Mouse (Mus musculus) myocyte (in vitro differentiated cells): ENCODE measurements around the gene Igf1r. TPM values are rescaled to one million over a fixed set of nuclear protein-coding genes. Genes with fewer than 3 reads are reported as not detected.

ENCODE experiments used
- H3K27me3 ChIP-seq: one replicate; pipeline ENCODE4 v1.6.1; 2011; ENCODE audit not compliant: control insufficient read depth, insufficient read depth, insufficient read length
- H3K36me3 ChIP-seq: one replicate; pipeline ENCODE4 v1.6.1; 2011; ENCODE audit not compliant: control insufficient read depth, insufficient read depth
- H3K4me2 ChIP-seq: one replicate; pipeline ENCODE4 v1.6.1; 2011; ENCODE audit warnings: low read depth, control low read depth
- H3K4me3 ChIP-seq: one replicate; pipeline ENCODE4 v1.5.1; 2011; ENCODE audit warnings: mild to moderate bottlenecking, control low read depth, moderate library complexity
- H3K79me2 ChIP-seq: one replicate; pipeline ENCODE4 v1.6.1; 2011; ENCODE audit not compliant: control insufficient read depth, insufficient read depth
- H3ac ChIP-seq: one replicate; pipeline ENCODE4 v1.6.1; 2011; ENCODE audit not compliant: control insufficient read depth, insufficient read length
- CEBPB ChIP-seq: IDR thresholded peaks from 2 replicates; pipeline ENCODE4 v1.6.1; 2011; ENCODE audit warnings: mild to moderate bottlenecking, moderate library complexity; ENCODE audit not compliant: poor library complexity, insufficient read depth, severe bottlenecking
- E2F4 ChIP-seq: IDR thresholded peaks from one replicate; pipeline ENCODE4 v1.6.1; 2011; ENCODE audit warnings: mild to moderate bottlenecking, control low read depth, moderate library complexity; ENCODE audit not compliant: insufficient read depth
- MAX ChIP-seq: IDR thresholded peaks from one replicate; pipeline ENCODE4 v1.6.1; 2011; ENCODE audit warnings: low read depth, mild to moderate bottlenecking, control low read depth
- MYOD1 ChIP-seq, 3 experiments: IDR thresholded peaks; one replicate each; pipeline ENCODE4 v1.6.1; 2011; ENCODE audit warnings: control low read depth in 2 of 3, low read depth in 2 of 3, mild to moderate bottlenecking in 2 of 3, moderate library complexity in 1 of 3; ENCODE audit not compliant: insufficient read length in 2 of 3, control insufficient read depth in 1 of 3
- MYOG ChIP-seq, 3 experiments: IDR thresholded peaks; one replicate each; pipeline ENCODE4 v1.6.1; 2011; ENCODE audit warnings: control low read depth in 2 of 3, low read depth in 2 of 3, mild to moderate bottlenecking in 2 of 3; ENCODE audit not compliant: insufficient read length in 2 of 3, control insufficient read depth in 1 of 3, insufficient read depth in 1 of 3
- POLR2A ChIP-seq: IDR thresholded peaks from one replicate; pipeline ENCODE4 v1.6.1; 2011; ENCODE audit warnings: low read depth, mild to moderate bottlenecking, control low read depth, moderate library complexity; ENCODE audit not compliant: insufficient read length
- POLR2AphosphoS2 ChIP-seq: IDR thresholded peaks from one replicate; pipeline ENCODE4 v1.6.1; 2011; ENCODE audit warnings: low read depth, control low read depth; ENCODE audit not compliant: insufficient read length
- REST ChIP-seq: IDR thresholded peaks from one replicate; pipeline ENCODE4 v1.6.1; 2011; ENCODE audit warnings: mild to moderate bottlenecking, control low read depth, moderate library complexity; ENCODE audit not compliant: insufficient read depth, insufficient read length
- SRF ChIP-seq: IDR thresholded peaks from one replicate; pipeline ENCODE4 v1.6.1; 2011; ENCODE audit warnings: low read depth; ENCODE audit not compliant: control insufficient read depth, insufficient read length
- TCF12 ChIP-seq: IDR thresholded peaks from one replicate; pipeline ENCODE4 v1.6.1; 2011; ENCODE audit warnings: mild to moderate bottlenecking, control low read depth; ENCODE audit not compliant: poor library complexity, insufficient read depth, severe bottlenecking
- TCF3 ChIP-seq: IDR thresholded peaks from one replicate; pipeline ENCODE4 v1.6.1; 2011; ENCODE audit warnings: low read depth, control low read depth; ENCODE audit not compliant: insufficient read length
- USF1 ChIP-seq: IDR thresholded peaks from one replicate; pipeline ENCODE4 v1.6.1; 2011; ENCODE audit warnings: low read depth, mild to moderate bottlenecking, control low read depth, moderate library complexity
- polyA plus RNA-seq: library from polyadenylated mRNA; unstranded; fragments of >200 nt; fragmentation: generic; extraction: Trizol; gene quantifications from one replicate; pipeline ENCODE4 v1.2.1, GENCODE M21; 2012; ENCODE audit warnings: missing spikeins

Gene Igf1r
- polyA plus RNA-seq, 1 experiment, result 7.9 TPM

GRCm38 (mm10) chr7:68098098-68098497 is 145.5 kb downstream of the Igf1r start:
- no peak overlapping the region for H3K4me3 ChIP-seq
- H3K79me2 ChIP-seq, result peaks cover 11% of the 10 kb centered on the region
- no peak for TF ChIP-seq SRF
- TF ChIP-seq POLR2A, result no peak
- TF ChIP-seq TCF3, result no peak
- TF ChIP-seq MAX, result no peak
- TF ChIP-seq CEBPB, result no peak
- no peak for TF ChIP-seq MYOD1 (IDR thresholded peaks at IDR 0.05; ENCODE audit: control insufficient read depth in 1 of 3, insufficient read length in 2 of 3, low read depth in 2 of 3)
- no peak for TF ChIP-seq REST
- no peak for TF ChIP-seq E2F4
- TF ChIP-seq USF1, result no peak
- TF ChIP-seq POLR2AphosphoS2, result no peak
- no peak for TF ChIP-seq MYOG (IDR thresholded peaks at IDR 0.05; ENCODE audit: control insufficient read depth in 1 of 3, insufficient read depth in 1 of 3, insufficient read length in 2 of 3, low read depth in 2 of 3)
- TF ChIP-seq TCF12, result no peak
- no peak overlapping the region for H3K4me2 ChIP-seq
- H3K27me3 ChIP-seq, result no peaks in the 10 kb centered on the region
- H3K36me3 ChIP-seq, result no peaks in the 10 kb centered on the region
- H3ac ChIP-seq, result no peak overlapping the region

GRCm38 (mm10) chr7:68100388-68100787 is 147.8 kb downstream of the Igf1r start:
- no peak overlapping the region for H3K4me2 ChIP-seq
- H3K36me3 ChIP-seq, result no peaks in the 10 kb centered on the region

GRCm38 (mm10) chr7:68102456-68103177 is 150.0 kb downstream of the Igf1r start:
- no peaks in the 10 kb centered on the region for H3K36me3 ChIP-seq
- peaks cover 24% of the 10 kb centered on the region for H3K79me2 ChIP-seq
- no peak overlapping the region for H3ac ChIP-seq
- no peaks in the 10 kb centered on the region for H3K27me3 ChIP-seq
- TF ChIP-seq TCF3 (no peak), SRF (no peak), POLR2A (no peak), TCF12 (no peak), MYOD1 (IDR thresholded peaks at IDR 0.05; ENCODE audit: control insufficient read depth in 1 of 3, insufficient read length in 2 of 3, low read depth in 2 of 3) (no peak)
- H3K4me2 ChIP-seq, result no peak overlapping the region
- no peak overlapping the region for H3K4me3 ChIP-seq

More at GRCm38 (mm10) chr7:68100388-68100787, 147.8 kb downstream of the Igf1r start:
- TF ChIP-seq POLR2AphosphoS2 (no peak), USF1 (no peak), MYOD1 (IDR thresholded peaks at IDR 0.05; ENCODE audit: control insufficient read depth in 1 of 3, insufficient read length in 2 of 3, low read depth in 2 of 3) (no peak), MYOG (IDR thresholded peaks at IDR 0.05; ENCODE audit: control insufficient read depth in 1 of 3, insufficient read depth in 1 of 3, insufficient read length in 2 of 3, low read depth in 2 of 3) (no peak), POLR2A (no peak), E2F4 (no peak), CEBPB (no peak), TCF12 (no peak), SRF (no peak)
- H3K4me3 ChIP-seq, result no peak overlapping the region
- no peaks in the 10 kb centered on the region for H3K27me3 ChIP-seq
- peaks cover 17% of the 10 kb centered on the region for H3K79me2 ChIP-seq
- no peak overlapping the region for H3ac ChIP-seq

- Histone ChIP-seq H3K27me3 (no peaks in the 10 kb centered on the region), H3K4me2 (no peak overlapping the region), H3K4me3 (no peak overlapping the region), H3K79me2 (peaks cover 24% of the 10 kb centered on the region), H3K36me3 (no peaks in the 10 kb centered on the region), H3ac (no peak overlapping the region)
- TF ChIP-seq MYOG (IDR thresholded peaks at IDR 0.05; ENCODE audit: control insufficient read depth in 1 of 3, insufficient read depth in 1 of 3, insufficient read length in 2 of 3, low read depth in 2 of 3), result no peak
- no peak for TF ChIP-seq MAX
Measured at GRCm38 (mm10) chr7:68103178-68103530, 150.5 kb downstream of the Igf1r start.

- Histone ChIP-seq H3ac (no peak overlapping the region), H3K4me2 (no peak overlapping the region)
- no peak for TF ChIP-seq MAX
- TF ChIP-seq CEBPB, result no peak
- TF ChIP-seq POLR2A, result no peak
- TF ChIP-seq MYOD1 (IDR thresholded peaks at IDR 0.05; ENCODE audit: control insufficient read depth in 1 of 3, insufficient read length in 2 of 3, low read depth in 2 of 3), result no peak
- no peak for TF ChIP-seq REST
Measured at GRCm38 (mm10) chr7:68111532-68111931, 158.9 kb downstream of the Igf1r start.

More at GRCm38 (mm10) chr7:68111532-68111931, 158.9 kb downstream of the Igf1r start:
- peaks cover 31% of the 10 kb centered on the region for H3K79me2 ChIP-seq
- H3K36me3 ChIP-seq, result no peaks in the 10 kb centered on the region
- H3K4me3 ChIP-seq, result no peak overlapping the region
- H3K27me3 ChIP-seq, result no peaks in the 10 kb centered on the region
